Mouse (Mus musculus) heart, embryonic 16.5 days (tissue): ENCODE measurements around the gene BC048562. TPM values are rescaled to one million over a fixed set of nuclear protein-coding genes. Genes with fewer than 3 reads are reported as not detected.

Experiments used
- ATAC-seq: fragments of 200-750 bp; cut with Nextera tagmentation; replicated peaks from 2 replicates; pipeline ENCODE4 v1.8.0; 2017; ENCODE audit warnings: moderate number of reproducible peaks; ENCODE audit not compliant: insufficient read depth, low FRiP score; ENCODE audit errors: extremely low read depth
- H3K27ac ChIP-seq: fragments of 300-500 bp; sonication (generic); 2 replicates; pipeline ENCODE4 v1.5.1; 2014; ENCODE audit warnings: mild to moderate bottlenecking, low read length, control low read depth, moderate library complexity
- H3K27me3 ChIP-seq: fragments of 300-500 bp; sonication (generic); 2 replicates; pipeline ENCODE4 v1.6.1; 2014; ENCODE audit warnings: low read length, mixed read lengths; ENCODE audit not compliant: control insufficient read depth, insufficient read depth
- H3K36me3 ChIP-seq: fragments of 300-500 bp; sonication (generic); 2 replicates; pipeline ENCODE4 v1.6.1; 2014; ENCODE audit not compliant: control insufficient read depth, insufficient read depth
- H3K4me1 ChIP-seq: fragments of 300-500 bp; sonication (generic); 2 replicates; pipeline ENCODE4 v1.6.1; 2014; ENCODE audit warnings: low read length, mixed read lengths; ENCODE audit not compliant: control insufficient read depth, insufficient read depth
- H3K4me2 ChIP-seq: fragments of 300-500 bp; sonication (generic); 2 replicates; pipeline ENCODE4 v1.6.1; 2014; ENCODE audit warnings: low read depth, mild to moderate bottlenecking, control low read depth, low read length
- H3K4me3 ChIP-seq: fragments of 300-500 bp; sonication (generic); 2 replicates; pipeline ENCODE4 v1.5.1; 2014; ENCODE audit warnings: mild to moderate bottlenecking, control low read depth, low read length
- H3K9ac ChIP-seq: fragments of 300-500 bp; sonication (generic); 2 replicates; pipeline ENCODE4 v1.6.1; 2014; ENCODE audit warnings: low read length, control low read depth
- H3K9me3 ChIP-seq: fragments of 300-500 bp; sonication (generic); replicated peaks from 2 replicates; pipeline ENCODE4 v1.6.1; 2016; ENCODE audit warnings: low read length; ENCODE audit not compliant: control insufficient read depth
- WGBS: fragments of 180-500 bp; shearing (Covaris S2); extraction: QIAGEN DNeasy Blood & Tissue Kit; methylation state at CpG from one replicate; pipeline ENCODE4 v1.1.7; 2014; 5-methylcytosine and 5-hydroxymethylcytosine counted together
- polyA plus RNA-seq: library from polyadenylated mRNA; unstranded; fragments of >200 nt; fragmentation: Nextera tagmentation; extraction: Ambion mirVana; gene quantifications from 2 replicates; pipeline ENCODE4 v1.2.1, GENCODE M21; 2015

BC048562 gene
- polyA plus RNA-seq, 1 experiment from 2014 or later: not detected

GRCm38 (mm10) chr9:108403081-108403480, 33.2 kb upstream of the BC048562 start:
- WGBS: 71% methylated on average over 4 of the region's 4 CpGs
- Histone ChIP-seq H3K9ac (no peak overlapping the region), H3K27ac (no peak overlapping the region), H3K4me1 (no peaks in the 10 kb centered on the region; the same call in 1 of the 2 replicates), H3K9me3 (no peaks in the 10 kb centered on the region), H3K4me2 (no peak overlapping the region), H3K27me3 (no peaks in the 10 kb centered on the region), H3K36me3 (no peaks in the 10 kb centered on the region), H3K4me3 (no peak overlapping the region)
- ATAC-seq: no peak

- no peaks in the 10 kb centered on the region; the same call in 1 of the 2 replicates for H3K4me1 ChIP-seq
- H3K4me2 ChIP-seq: no peak overlapping the region
- no peaks in the 10 kb centered on the region for H3K27me3 ChIP-seq
- H3K36me3 ChIP-seq: no peaks in the 10 kb centered on the region
- ATAC-seq: no peak
- H3K27ac ChIP-seq: no peak overlapping the region
- H3K9me3 ChIP-seq: no peaks in the 10 kb centered on the region
- H3K4me3 ChIP-seq: no peak overlapping the region
- H3K9ac ChIP-seq: no peak overlapping the region
- WGBS: 71% methylated on average over 8 of the region's 8 CpGs
Measured at GRCm38 (mm10) chr9:108404451-108404850, 31.8 kb upstream of the BC048562 start.

DNA sequence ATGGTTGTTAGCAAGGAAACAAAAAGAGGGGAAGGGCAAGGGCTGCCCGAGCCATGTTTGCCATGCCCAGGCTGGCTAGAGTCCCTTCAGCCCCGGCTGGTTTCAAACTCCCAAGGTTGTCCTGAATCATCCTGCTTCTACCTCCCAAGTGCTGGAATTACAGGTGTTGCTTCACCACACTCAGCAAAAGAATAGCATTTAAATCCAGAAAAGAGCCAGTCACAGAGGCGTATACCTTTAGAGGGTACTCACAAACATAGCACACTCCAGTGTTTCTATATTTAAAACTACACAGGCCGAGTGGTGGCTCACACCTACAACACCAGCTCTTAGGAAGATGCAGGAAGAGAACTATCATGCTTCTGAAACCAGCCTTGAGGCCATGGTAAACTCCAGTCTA, 26.7 kb upstream of the BC048562 start:
- ATAC-seq: no peak
- H3K4me2 ChIP-seq: no peak overlapping the region
- WGBS: 64% methylated on average over 4 of the region's 4 CpGs
- H3K36me3 ChIP-seq: no peaks in the 10 kb centered on the region
- no peak overlapping the region for H3K27ac ChIP-seq
- no peak overlapping the region for H3K9ac ChIP-seq
- no peaks in the 10 kb centered on the region for H3K27me3 ChIP-seq
- H3K4me1 ChIP-seq: no peaks in the 10 kb centered on the region; the same call in 1 of the 2 replicates
- no peak overlapping the region for H3K4me3 ChIP-seq
- no peaks in the 10 kb centered on the region for H3K9me3 ChIP-seq

GRCm38 (mm10) chr9:108411381-108411942, 24.8 kb upstream of the BC048562 start:
- ATAC-seq: no peak
- H3K36me3 ChIP-seq: no peaks in the 10 kb centered on the region
- no peaks in the 10 kb centered on the region for H3K27me3 ChIP-seq
- H3K9me3 ChIP-seq: no peaks in the 10 kb centered on the region
- 82% methylated on average over 9 of the region's 9 CpGs for WGBS
- no peak overlapping the region for H3K4me2 ChIP-seq
- no peak overlapping the region for H3K4me3 ChIP-seq
- H3K27ac ChIP-seq: no peak overlapping the region
- no peaks in the 10 kb centered on the region; the same call in 1 of the 2 replicates for H3K4me1 ChIP-seq
- H3K9ac ChIP-seq: no peak overlapping the region

DNA sequence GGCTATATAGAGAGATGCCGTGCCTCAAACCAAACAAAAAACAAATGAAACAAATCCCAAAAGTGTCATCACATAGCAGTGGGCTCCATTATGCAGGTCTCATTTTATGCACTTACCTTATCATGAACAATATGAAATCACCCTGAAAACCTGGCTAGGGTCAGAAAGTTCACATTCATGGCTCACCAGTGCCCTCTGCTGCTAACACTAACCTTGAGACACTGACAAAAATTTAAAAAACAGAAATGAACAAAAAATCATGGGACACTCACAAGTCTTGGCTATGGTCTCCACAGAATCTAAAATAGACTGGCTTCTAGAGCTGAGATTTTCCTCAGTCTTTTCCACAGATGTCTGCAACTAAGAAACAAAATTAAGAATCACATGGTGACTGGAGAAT, 24.1 kb upstream of the BC048562 start:
- Histone ChIP-seq H3K36me3 (no peaks in the 10 kb centered on the region), H3K9ac (no peak overlapping the region), H3K27ac (no peak overlapping the region), H3K4me3 (no peak overlapping the region), H3K4me1 (no peaks in the 10 kb centered on the region; the same call in 1 of the 2 replicates), H3K27me3 (no peaks in the 10 kb centered on the region), H3K9me3 (no peaks in the 10 kb centered on the region), H3K4me2 (no peak overlapping the region)
- ATAC-seq: no peak
- 68% methylated on average over 1 of the region's 1 CpGs for WGBS

GRCm38 (mm10) chr9:108428384-108428783, 7.9 kb upstream of the BC048562 start, which contains the start of gene Ccdc36:
Gene Ccdc36, minus strand, starts transcription at chr9:108428484.
- no peaks in the 10 kb centered on the region for H3K36me3 ChIP-seq
- H3K4me3 ChIP-seq: no peak within 1 kb of the TSS
- no peak within 1 kb of the TSS for H3K4me2 ChIP-seq
- ATAC-seq: no peak
- H3K9me3 ChIP-seq: no peaks in the 10 kb centered on the region
- no peaks in the 10 kb centered on the region for H3K27me3 ChIP-seq
- no peak within 1 kb of the TSS for H3K27ac ChIP-seq
- H3K9ac ChIP-seq: no peak within 1 kb of the TSS
- H3K4me1 ChIP-seq: no peaks in the 10 kb centered on the region

DNA sequence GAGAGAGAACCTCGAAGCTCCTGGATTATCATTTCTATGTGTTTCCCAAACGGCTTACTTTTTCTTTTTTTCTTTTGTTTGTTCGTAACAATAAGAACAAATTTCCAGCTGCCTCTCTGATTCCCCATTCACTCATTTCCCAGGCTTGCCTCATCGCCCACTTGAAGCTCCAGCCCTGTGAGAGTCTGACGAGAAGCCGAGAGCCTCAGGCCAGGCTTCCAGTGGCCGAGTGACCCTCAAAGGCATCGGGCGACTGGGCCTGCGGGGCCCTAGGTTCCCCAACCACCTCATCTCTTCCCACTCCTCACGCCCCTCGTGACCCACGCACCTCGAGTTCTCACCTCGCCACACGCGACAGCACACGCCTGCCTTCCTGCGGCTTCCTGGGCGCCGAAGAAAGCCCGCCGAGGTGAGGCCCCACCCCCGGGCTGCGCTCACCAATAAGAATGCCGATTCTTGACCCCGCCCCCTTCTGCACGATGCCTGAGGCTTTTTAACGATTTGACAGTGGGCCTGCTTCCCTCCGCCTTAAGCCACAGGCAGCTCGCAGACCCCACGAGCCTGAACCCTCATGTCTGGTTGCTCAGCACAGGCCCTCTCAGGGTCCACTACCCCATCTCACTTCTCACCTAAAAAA, 4.7 kb upstream of the BC048562 start:
- no peak for ATAC-seq
- H3K9me3 ChIP-seq: no peaks in the 10 kb centered on the region; the same call in 1 of the 2 replicates
- no peak overlapping the region for H3K27ac ChIP-seq
- H3K27me3 ChIP-seq: no peaks in the 10 kb centered on the region
- peak overlapping the region; percentile 31 for H3K4me3 ChIP-seq
- WGBS: 38% methylated on average over 32 of the region's 32 CpGs
- no peaks in the 10 kb centered on the region for H3K36me3 ChIP-seq
- H3K4me1 ChIP-seq: no peaks in the 10 kb centered on the region
- H3K4me2 ChIP-seq: peak overlapping the region; percentile 63
- H3K9ac ChIP-seq: 0 out of 2 replicates have a peak overlapping the region, but pooled peaks have one; percentile 39

- peaks cover 24% of the 10 kb centered on the region for H3K4me1 ChIP-seq
- no peak for ATAC-seq
- no peak overlapping the region for H3K4me3 ChIP-seq
- no peaks in the 10 kb centered on the region for H3K27me3 ChIP-seq
- H3K9me3 ChIP-seq: no peaks in the 10 kb centered on the region; the same call in 1 of the 2 replicates
- no peaks in the 10 kb centered on the region for H3K36me3 ChIP-seq
- no peak overlapping the region for H3K9ac ChIP-seq
- 74% methylated on average over 6 of the region's 6 CpGs for WGBS
- no peak overlapping the region for H3K27ac ChIP-seq
- H3K4me2 ChIP-seq: no peak overlapping the region
Measured at GRCm38 (mm10) chr9:108439176-108439575, 2.9 kb downstream of the BC048562 start.

DNA sequence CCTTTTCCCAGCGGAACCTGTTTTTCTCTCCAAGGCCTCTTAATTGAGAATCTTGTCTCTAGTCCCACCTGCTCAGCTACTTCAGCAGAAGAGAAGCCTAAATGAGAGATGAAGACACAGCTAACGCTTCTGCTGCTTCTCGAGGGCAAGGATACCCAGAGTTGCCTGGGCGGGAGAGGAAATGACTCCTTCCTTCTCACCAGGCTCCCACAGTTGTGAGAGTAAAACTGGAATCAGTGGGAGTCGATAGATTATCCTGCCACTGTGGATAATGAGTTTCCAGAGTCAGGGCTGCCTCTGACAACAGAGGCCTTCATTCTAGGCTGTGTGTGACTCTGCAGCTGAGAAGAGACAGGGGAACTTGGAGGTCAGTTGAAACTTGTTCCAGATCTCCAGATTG, 4.2 kb downstream of the BC048562 start:
- Histone ChIP-seq H3K36me3 (no peaks in the 10 kb centered on the region), H3K4me1 (peaks cover 24% of the 10 kb centered on the region), H3K9ac (no peak overlapping the region), H3K4me2 (no peak overlapping the region), H3K27me3 (no peaks in the 10 kb centered on the region), H3K4me3 (no peak overlapping the region), H3K9me3 (no peaks in the 10 kb centered on the region; the same call in 1 of the 2 replicates), H3K27ac (peak overlapping the region; percentile 74)
- 57% methylated on average over 5 of the region's 5 CpGs for WGBS
- ATAC-seq: no peak
